In the genomic region with DNA sequence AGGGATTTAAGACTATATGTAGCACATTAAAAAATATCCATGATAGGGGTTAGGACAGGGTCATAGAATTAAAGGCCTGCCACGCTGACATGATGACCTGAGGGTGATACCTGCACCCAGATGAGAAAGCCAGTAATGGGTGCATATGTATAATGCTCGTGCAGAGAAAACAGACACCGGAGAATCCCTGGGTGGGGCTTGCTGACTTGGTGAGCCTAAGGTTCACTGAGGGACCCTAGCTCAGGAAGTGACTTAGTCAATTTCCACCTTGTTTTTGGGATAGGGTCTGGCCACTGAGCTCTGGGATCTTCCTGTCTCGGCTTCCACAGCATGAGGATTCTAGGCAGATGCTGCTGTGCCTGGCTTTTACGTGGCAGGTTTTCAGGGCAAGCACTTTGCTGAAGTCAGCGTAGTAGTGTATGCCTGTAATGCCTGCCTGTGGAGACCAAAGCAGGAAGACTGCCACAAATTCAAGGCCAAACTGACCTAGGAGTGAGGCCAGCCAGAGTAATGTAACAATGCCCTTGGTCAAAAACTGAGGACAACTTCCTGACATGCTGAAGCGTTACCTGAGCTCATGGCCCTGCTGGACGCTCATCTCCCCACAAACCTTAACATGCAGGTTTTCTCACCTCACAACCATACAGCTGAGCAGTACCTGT, we compare ENCODE assay signal across 13 mouse cellular contexts. TPM values are rescaled to one million over a fixed set of nuclear protein-coding genes. Genes with fewer than 3 reads are reported as not detected.
DNase-seq lines count a peak whose midpoint lies in the region; ATAC-seq and TF ChIP-seq lines count a peak whose summit lies in the region.
"Had no signal": no experiment of that assay in that cellular context is flagged by ENCODE, and none has a peak within 500 bp of the region (broad histone marks: within the 10 kb centered on the region; RNA-seq: fewer than 3 reads in every experiment).

No protein-coding gene starts in this region.

- no peaks in the 10 kb centered on the region for H3K79me2 ChIP-seq in heart, adult 2 months (replicated peaks; ENCODE audit: control insufficient read depth, insufficient read depth, low read length)
- H3K79me2 ChIP-seq in CH12.LX (replicated peaks; ENCODE audit: control insufficient read depth, extremely low read depth, insufficient read depth, poor library complexity, severe bottlenecking), result no peaks in the 10 kb centered on the region

- intact Hi-C loops in heart, adult 2 months (cut with DNase I), result no loop called here

- no peak overlapping the region for H3K4me3 ChIP-seq in heart, postnatal 0 days (ENCODE audit: low read depth, low read length)
- no peak overlapping the region for H3K4me3 ChIP-seq in heart, adult 2 months
- H3K4me3 ChIP-seq in kidney, embryonic 14.5 days (ENCODE audit: low read length), result no peak overlapping the region
- H3K4me3 ChIP-seq in CH12.LX (replicated peaks in 1 of 3; ENCODE audit: low read depth in 2 of 3, low read length in 2 of 3, poor library complexity in 1 of 3), result no peak overlapping the region

- H3K27ac ChIP-seq in heart, postnatal 0 days (ENCODE audit: low read depth), result 0 out of 2 replicates have a peak overlapping the region, but pooled peaks have one; percentile 23
- H3K27ac ChIP-seq in heart, adult 2 months, result no peak overlapping the region
- no peak overlapping the region for H3K27ac ChIP-seq in kidney, embryonic 14.5 days (ENCODE audit: low read depth, low read length)
- no peak overlapping the region for H3K27ac ChIP-seq in CH12.LX (ENCODE audit: insufficient read depth, low read depth)

- H3K4me2 ChIP-seq in heart, postnatal 0 days (ENCODE audit: low read depth, low read length), result no peak overlapping the region
- no peak overlapping the region for H3K4me2 ChIP-seq in kidney, embryonic 14.5 days (replicated peaks; ENCODE audit: low read depth, low read length)
- no peak overlapping the region for H3K4me2 ChIP-seq in CH12.LX (ENCODE audit: insufficient read depth, low read depth, poor library complexity, severe bottlenecking)

- no peak for TF ChIP-seq EP300 in heart, postnatal 0 days (IDR thresholded peaks at IDR 0.05; ENCODE audit: low read depth)
- TF ChIP-seq EP300 in heart, adult 2 months (IDR thresholded peaks at IDR 0.05; ENCODE audit: insufficient read depth, low read depth, low read length), result no peak
- TF ChIP-seq EP300 in CH12.LX (IDR thresholded peaks at IDR 0.05; ENCODE audit: low read length), result no peak

- ATAC-seq in heart, postnatal 0 days (ENCODE audit: insufficient read depth, low read depth), result no peak
- 0 out of 2 replicates have a peak, but pooled peaks have one; percentile 9 for ATAC-seq in kidney, embryonic 14.5 days (ENCODE audit: low FRiP score, low TSS enrichment)
- ATAC-seq: inflammation-experienced regulatory T-cells, adult 6 months had no signal

- DNase-seq in heart, postnatal 0 days (ENCODE audit: low spot score), result no peak
- DNase-seq in heart, adult 2 months, result no peak
- no peak for DNase-seq in kidney, postnatal 10 days
- DNase-seq in CH12.LX (ENCODE audit: extremely low read depth), result no peak
- peak; percentile 54 for DNase-seq in adrenal gland, adult 8-10 months
- no peak for DNase-seq in thymus, postnatal 0 days (ENCODE audit: low spot score)
- DNase-seq: cerebellum, adult 18-20 months; heart, postnatal 10 days; left cerebral cortex, postnatal 4 days; lung, adult 18-20 months; thymus, adult 2 months had no signal

- dilution Hi-C loops in CH12.LX (cut with MboI; ENCODE audit: extremely low pct_ligation_motif_present, extremely low pct_unique_long_range_greater_than_20kb, low sequenced_read_pairs), result no loop called here

- H3K27me3 ChIP-seq in heart, postnatal 0 days (ENCODE audit: control insufficient read depth, insufficient read depth, low read length), result no peaks in the 10 kb centered on the region
- H3K27me3 ChIP-seq in heart, adult 2 months (ENCODE audit: control insufficient read depth, insufficient read depth, low read length), result no peaks in the 10 kb centered on the region
- H3K27me3 ChIP-seq in kidney, embryonic 14.5 days (ENCODE audit: control insufficient read depth, insufficient read depth, low read length), result no peaks in the 10 kb centered on the region
- no peaks in the 10 kb centered on the region for H3K27me3 ChIP-seq in CH12.LX (replicated peaks)

- WGBS in heart, postnatal 0 days, result 81% methylated on average over 8 of the region's 8 CpGs
- 76% methylated on average over 8 of the region's 8 CpGs for WGBS in heart, adult 2 months
- WGBS in kidney, embryonic 14.5 days, result 89% methylated on average over 8 of the region's 8 CpGs

- no peaks in the 10 kb centered on the region for H3K9me3 ChIP-seq in heart, postnatal 0 days (replicated peaks; ENCODE audit: control insufficient read depth, low read length)
- H3K9me3 ChIP-seq in kidney, embryonic 14.5 days (ENCODE audit: control insufficient read depth, low read length), result no peaks in the 10 kb centered on the region
- H3K9me3 ChIP-seq in CH12.LX (replicated peaks; ENCODE audit: low read length), result no peaks in the 10 kb centered on the region

- no peak for TF ChIP-seq RAD21 in CH12.LX (IDR thresholded peaks at IDR 0.05; ENCODE audit: low read depth, low read length)

- TF ChIP-seq POLR2A in heart, adult 2 months (IDR thresholded peaks at IDR 0.05; ENCODE audit: insufficient read depth, low read depth, low read length), result no peak
- TF ChIP-seq POLR2A in CH12.LX (IDR thresholded peaks at IDR 0.05; ENCODE audit: low read depth, low read length), result no peak

- 0 out of 2 replicates have a peak, but pooled peaks cover 3% of the 10 kb centered on the region for H3K4me1 ChIP-seq in heart, postnatal 0 days (ENCODE audit: control insufficient read depth, insufficient read depth)
- H3K4me1 ChIP-seq in heart, adult 2 months (ENCODE audit: control insufficient read depth, insufficient read depth, low read length), result no peaks in the 10 kb centered on the region; the same call in none of the 2 replicates
- H3K4me1 ChIP-seq in kidney, embryonic 14.5 days (ENCODE audit: control insufficient read depth, insufficient read depth, low read length), result no peaks in the 10 kb centered on the region
- peaks cover 11 to 26% of the 10 kb centered on the region in 2 experiments; a peak in 3 of 4 replicates for H3K4me1 ChIP-seq in CH12.LX (ENCODE audit: control insufficient read depth in 1 of 2, insufficient read depth in 2 of 2)

- in situ Hi-C loops in CH12.LX (cut with MboI; ENCODE audit: low pct_ligation_motif_present, low pct_unique_long_range_greater_than_20kb, low sequenced_read_pairs), result no loop called here

- H3K36me3 ChIP-seq in heart, postnatal 0 days (replicated peaks; ENCODE audit: control insufficient read depth, insufficient read depth, low read length), result peaks cover 66% of the 10 kb centered on the region
- peaks cover 34% of the 10 kb centered on the region for H3K36me3 ChIP-seq in heart, adult 2 months (ENCODE audit: control insufficient read depth, insufficient read depth, low read length)
- H3K36me3 ChIP-seq in kidney, embryonic 14.5 days (ENCODE audit: control insufficient read depth, insufficient read depth, low read length), result peaks cover 72% of the 10 kb centered on the region
- peaks cover 52 to 69% of the 10 kb centered on the region in 2 experiments for H3K36me3 ChIP-seq in CH12.LX (replicated peaks in 1 of 2; ENCODE audit: control insufficient read depth in 1 of 2, insufficient read depth in 1 of 2, low read length in 1 of 2)

- no peak for TF ChIP-seq CTCF in heart, postnatal 0 days (IDR thresholded peaks at IDR 0.05; ENCODE audit: low read depth)
- no peak for TF ChIP-seq CTCF in heart, adult 2 months (IDR thresholded peaks at IDR 0.05)
- no peak for TF ChIP-seq CTCF in CH12.LX (conservative IDR thresholded peaks at IDR 0.05 in 1 of 2, IDR thresholded peaks at IDR 0.05 in 1 of 2; ENCODE audit: low read depth in 2 of 2, low read length in 2 of 2)

- no peak overlapping the region for H3K9ac ChIP-seq in heart, postnatal 0 days (replicated peaks; ENCODE audit: low read depth, low read length)
- no peak overlapping the region for H3K9ac ChIP-seq in heart, adult 2 months (ENCODE audit: low read depth, low read length)
- no peak overlapping the region for H3K9ac ChIP-seq in kidney, embryonic 14.5 days (ENCODE audit: low read depth, low read length)
- no peak overlapping the region for H3K9ac ChIP-seq in CH12.LX (ENCODE audit: insufficient read depth, low read depth)

TF ChIP-seq in CH12.LX, 34 proteins besides CTCF, POLR2A, EP300 and RAD21:
- TF ChIP-seq POLR2AphosphoS2 (IDR thresholded peaks at IDR 0.05; ENCODE audit: low read depth, low read length), result peak; percentile 51; the same call in 1 of the 2 replicates
- TF ChIP-seq MXI1 (IDR thresholded peaks at IDR 0.05; ENCODE audit: low read depth, low read length), result no peak
- TF ChIP-seq KAT2A (IDR thresholded peaks at IDR 0.05; ENCODE audit: insufficient replicate concordance, low read length), result no peak
- no peak for TF ChIP-seq SIN3A (IDR thresholded peaks at IDR 0.05; ENCODE audit: low read length)

RNA-seq across cellular contexts. Expression of gene Ivns1abp, which starts 22.8 kb away (rescaled TPM):
- 385 and 413 TPM in 2 replicates for total RNA-seq in heart, postnatal 0 days (2014; rRNA removed; ENCODE audit: low replicate concordance)
- 272 and 278 TPM in 2 replicates for polyA plus RNA-seq in heart, postnatal 0 days (2015; fragmentation: Nextera tagmentation; extraction: Ambion mirVana)
- total RNA-seq in heart, adult 2 months (2021), result 100 to 1,000 TPM; 659 to 843 TPM
- polyA plus RNA-seq in heart, adult 2 months (2012; rRNA removed), result 259 and 495 TPM in 2 replicates
- polyA plus RNA-seq in kidney, embryonic 14.5 days (2014; fragmentation: Nextera tagmentation; extraction: Ambion mirVana), result 208 and 414 TPM in 2 replicates
- total RNA-seq in CH12.LX (2012; rRNA removed), result 77.6 and 88.1 TPM in 2 replicates
- 197 and 234 TPM in 2 replicates for total RNA-seq in CH12.LX (2014; rRNA removed)
- 212 and 216 TPM in 2 replicates for polyA plus RNA-seq in CH12.LX (2012; ENCODE audit: insufficient read length, low read depth)
- 100 to 1,000 TPM; 116 to 154 (median 139) TPM for total RNA-seq in adrenal gland, adult 8-10 months (2022)
- 171 and 193 TPM in 2 replicates for polyA plus RNA-seq in thymus, postnatal 0 days (2015; fragmentation: Nextera tagmentation; extraction: Ambion mirVana)
